8 mouse cellular contexts compared by ENCODE assay signal in the genomic region with DNA sequence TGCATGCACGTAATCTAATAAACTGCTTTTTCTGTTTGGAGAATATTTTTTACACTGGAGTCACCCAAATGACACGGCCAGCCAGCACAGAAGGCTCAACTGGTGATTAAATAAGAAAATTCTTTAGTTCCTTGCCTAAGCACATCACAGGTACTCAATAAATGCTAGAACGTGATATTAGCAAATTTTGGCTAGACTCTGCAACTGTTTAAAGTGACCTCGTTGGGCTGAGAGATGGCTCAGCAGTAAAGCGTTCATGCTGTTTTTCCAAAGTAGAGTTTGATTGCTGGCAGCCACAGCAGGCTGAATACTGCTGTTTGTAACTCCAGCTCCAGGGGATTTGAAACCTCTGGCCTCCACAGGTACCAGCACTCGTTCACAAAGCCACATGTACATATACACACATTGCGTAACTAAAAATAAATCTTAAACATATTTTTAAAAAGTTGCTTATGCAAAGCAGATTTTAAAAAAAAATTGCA. TPM values are rescaled to one million over a fixed set of nuclear protein-coding genes. Genes with fewer than 3 reads are reported as not detected.
DNase-seq lines count a peak whose midpoint lies in the region; ATAC-seq and TF ChIP-seq lines count a peak whose summit lies in the region.

No protein-coding gene starts in this region.

- no peak for TF ChIP-seq CTCF in ES-Bruce4 (IDR thresholded peaks at IDR 0.05; ENCODE audit: low read depth, low read length)

- ATAC-seq in embryonic facial prominence, embryonic 14.5 days (ENCODE audit: low read depth), result no peak
- ATAC-seq in intestine, embryonic 15.5 days, result peak; percentile 27
- ATAC-seq in midbrain, embryonic 16.5 days, result peak; percentile 16
- ATAC-seq in megakaryocyte-erythroid progenitor cell, adult 5-6 weeks (replicated peaks; ENCODE audit: low FRiP score, low TSS enrichment, poor library complexity, severe bottlenecking), result no peak

- peak overlapping the region; percentile 84 for H3K4me2 ChIP-seq in embryonic facial prominence, embryonic 14.5 days (ENCODE audit: low read depth, low read length)
- H3K4me2 ChIP-seq in intestine, embryonic 15.5 days (replicated peaks), result peak overlapping the region; percentile 70
- peak overlapping the region; percentile 54 for H3K4me2 ChIP-seq in midbrain, embryonic 16.5 days (ENCODE audit: low read length)

- peak overlapping the region; percentile 57 for H3K9ac ChIP-seq in ES-Bruce4 (ENCODE audit: low read depth, poor library complexity, severe bottlenecking)
- peak overlapping the region; percentile 90 for H3K9ac ChIP-seq in embryonic facial prominence, embryonic 14.5 days (ENCODE audit: low read depth, low read length)
- peak overlapping the region; percentile 91 for H3K9ac ChIP-seq in intestine, embryonic 15.5 days
- H3K9ac ChIP-seq in midbrain, embryonic 16.5 days (ENCODE audit: low read depth, low read length), result peak overlapping the region; percentile 93; the same call in 1 of the 2 replicates

- peak overlapping the region; percentile 85 for H3K4me3 ChIP-seq in ES-Bruce4 (ENCODE audit: low read depth, low read length)
- H3K4me3 ChIP-seq in embryonic facial prominence, embryonic 14.5 days (ENCODE audit: low read depth, low read length), result peak overlapping the region; percentile 80
- H3K4me3 ChIP-seq in intestine, embryonic 15.5 days (replicated peaks), result peak overlapping the region; percentile 90
- peak overlapping the region; percentile 96 for H3K4me3 ChIP-seq in midbrain, embryonic 16.5 days (ENCODE audit: low read depth, low read length)

- no peaks in the 10 kb centered on the region for H3K27me3 ChIP-seq in ES-Bruce4 (ENCODE audit: control insufficient read depth, insufficient read depth, low read length, poor library complexity, severe bottlenecking)
- no peaks in the 10 kb centered on the region for H3K27me3 ChIP-seq in embryonic facial prominence, embryonic 14.5 days (replicated peaks; ENCODE audit: control insufficient read depth, insufficient read depth, low read length)
- no peaks in the 10 kb centered on the region for H3K27me3 ChIP-seq in intestine, embryonic 15.5 days (replicated peaks)
- no peaks in the 10 kb centered on the region for H3K27me3 ChIP-seq in midbrain, embryonic 16.5 days (ENCODE audit: control insufficient read depth, insufficient read depth, low read depth, low read length)

- no peak for TF ChIP-seq POLR2A in ES-Bruce4 (IDR thresholded peaks at IDR 0.05; ENCODE audit: insufficient read depth, low read length)

- no peaks in the 10 kb centered on the region; the same call in 1 of the 2 replicates for H3K36me3 ChIP-seq in ES-Bruce4 (ENCODE audit: control insufficient read depth, insufficient read depth, low read length, poor library complexity, severe bottlenecking)
- H3K36me3 ChIP-seq in embryonic facial prominence, embryonic 14.5 days (ENCODE audit: control insufficient read depth, insufficient read depth, low read length), result no peaks in the 10 kb centered on the region
- no peaks in the 10 kb centered on the region for H3K36me3 ChIP-seq in intestine, embryonic 15.5 days
- H3K36me3 ChIP-seq in midbrain, embryonic 16.5 days (ENCODE audit: control insufficient read depth, insufficient read depth, low read length), result no peaks in the 10 kb centered on the region

- peak overlapping the region; percentile 99 for H3K27ac ChIP-seq in ES-Bruce4 (ENCODE audit: insufficient read depth, low read length)
- H3K27ac ChIP-seq in embryonic facial prominence, embryonic 14.5 days (replicated peaks; ENCODE audit: low read depth, low read length), result peak overlapping the region; percentile 99
- H3K27ac ChIP-seq in intestine, embryonic 15.5 days, result peak overlapping the region; percentile 99
- peak overlapping the region; percentile 91 for H3K27ac ChIP-seq in midbrain, embryonic 16.5 days (ENCODE audit: low read length)

- peak; percentile 6 for DNase-seq in kidney, adult 11 months
- no peak for DNase-seq in kidney, adult 18-20 months
- DNase-seq in embryonic facial prominence, embryonic 14.5 days (ENCODE audit: low spot score), result no peak
- no peak for DNase-seq in cerebellum, postnatal 4 days (ENCODE audit: low spot score in 2 of 2)

- H3K9me3 ChIP-seq in ES-Bruce4 (replicated peaks; ENCODE audit: control insufficient read depth, insufficient read depth, low read length, poor library complexity, severe bottlenecking), result peaks cover 10% of the 10 kb centered on the region
- H3K9me3 ChIP-seq in embryonic facial prominence, embryonic 14.5 days (ENCODE audit: control insufficient read depth, low read length), result no peaks in the 10 kb centered on the region
- H3K9me3 ChIP-seq in intestine, embryonic 15.5 days, result no peaks in the 10 kb centered on the region
- H3K9me3 ChIP-seq in midbrain, embryonic 16.5 days (replicated peaks; ENCODE audit: control insufficient read depth, low read length, poor library complexity, severe bottlenecking), result no peaks in the 10 kb centered on the region

- peaks cover 2% of the 10 kb centered on the region for H3K4me1 ChIP-seq in ES-Bruce4 (ENCODE audit: control insufficient read depth, insufficient read depth, low read length)
- peaks cover 17% of the 10 kb centered on the region for H3K4me1 ChIP-seq in embryonic facial prominence, embryonic 14.5 days (ENCODE audit: control insufficient read depth, insufficient read depth, low read length)
- peaks cover 5% of the 10 kb centered on the region; the same call in 1 of the 2 replicates for H3K4me1 ChIP-seq in intestine, embryonic 15.5 days (replicated peaks)
- peaks cover 26% of the 10 kb centered on the region for H3K4me1 ChIP-seq in midbrain, embryonic 16.5 days (ENCODE audit: control insufficient read depth, insufficient read depth, low read length)

- no peak for TF ChIP-seq EP300 in ES-Bruce4 (IDR thresholded peaks at IDR 0.05; ENCODE audit: insufficient read depth, low read depth, low read length)

- 32% methylated on average over 7 of the region's 7 CpGs for WGBS in embryonic facial prominence, embryonic 14.5 days
- WGBS in intestine, embryonic 15.5 days, result 29% methylated on average over 7 of the region's 7 CpGs
- WGBS in midbrain, embryonic 16.5 days, result 46% methylated on average over 7 of the region's 7 CpGs

RNA-seq across cellular contexts. Expression of a gene that starts 0.6 kb away (rescaled TPM):
- polyA plus RNA-seq in ES-Bruce4 (2011; ENCODE audit: insufficient read depth, insufficient read length, low read depth, missing spikeins), result 179 and 196 TPM in 2 replicates
- 70.5 and 78.9 TPM in 2 replicates for polyA plus RNA-seq in embryonic facial prominence, embryonic 14.5 days (2014; fragmentation: Nextera tagmentation; extraction: Ambion mirVana)
- 70.3 and 77.6 TPM in 2 replicates for polyA plus RNA-seq in intestine, embryonic 15.5 days (2015; fragmentation: Nextera tagmentation; extraction: Ambion mirVana)
- polyA plus RNA-seq in midbrain, embryonic 16.5 days (2015; fragmentation: Nextera tagmentation; extraction: Ambion mirVana), result 75.4 and 76.4 TPM in 2 replicates
- 89.8 and 107 TPM in 2 replicates for total RNA-seq in megakaryocyte-erythroid progenitor cell, adult 5-6 weeks (2014; fragmentation: Nextera tagmentation)
- total RNA-seq in megakaryocyte-erythroid progenitor cell, adult 5-6 weeks (2017), result 199 and 249 TPM in 2 replicates

Comparison
In these comparisons a context has a peak if more than half of its experiments do, and no peak if none do; other contexts are left out.
1. ATAC-seq: peak in intestine, embryonic 15.5 days (single experiment) and midbrain, embryonic 16.5 days (single experiment); none in embryonic facial prominence, embryonic 14.5 days (single experiment) and megakaryocyte-erythroid progenitor cell, adult 5-6 weeks (single experiment).
2. Peak in every context shown above with its lines, with median percentiles within 50 percentile points of each other: H3K27ac ChIP-seq, H3K4me3 ChIP-seq, H3K9ac ChIP-seq and H3K4me2 ChIP-seq.